ENCODE assay signal across 17 mouse cellular contexts in genomic region chr16:11599523-11599922, GRCm38 (mm10).
"Had no signal": no experiment of that assay in that cellular context is flagged by ENCODE, and none has a peak within 500 bp of the region (broad histone marks: within the 10 kb centered on the region; RNA-seq: fewer than 3 reads in every experiment).

No protein-coding gene starts in this region.

- H3K27ac ChIP-seq: kidney, postnatal 0 days; limb, embryonic 10.5 days; limb, embryonic 13.5 days; liver, embryonic 14.5 days; macrophage; midbrain, embryonic 12.5 days; midbrain, embryonic 15.5 days; stomach, postnatal 0 days had no signal

- DNase-seq: kidney, adult 11 months; kidney, adult 8-10 months; kidney, postnatal 25 days; liver; liver, postnatal 0 days; lung, embryonic 14.5 days; thymus, adult 2 months; thymus, postnatal 14 days; thymus, postnatal 4 days had no signal

- H3K4me3 ChIP-seq: limb, embryonic 10.5 days; limb, embryonic 13.5 days; midbrain, embryonic 12.5 days; midbrain, embryonic 15.5 days had no signal
